Mouse (Mus musculus) G1E (cell line): Measurements from ENCODE around the gene Kpna7.

Experiments used
- CTCF ChIP-seq: IDR thresholded peaks from 2 replicates; pipeline ENCODE4 v1.5.1; 2012; ENCODE audit warnings: low read depth, low read length, inconsistent platforms, mixed read lengths
- GATA1 ChIP-seq: IDR thresholded peaks from 2 replicates; pipeline ENCODE4 v1.6.1; 2012; ENCODE audit warnings: borderline replicate concordance, low read length, inconsistent platforms, mixed read lengths
- TAL1 ChIP-seq: conservative IDR thresholded peaks from 2 replicates; pipeline ENCODE4 v1.6.1; 2012; ENCODE audit warnings: low read depth, low read length, inconsistent platforms, mixed read lengths

- TF ChIP-seq TAL1 (no peak), CTCF (no peak), GATA1 (no peak)
These were observed 1.8 kb downstream of the Kpna7 start for GRCm38 (mm10) chr5:145081866-145082613.
